Mouse (Mus musculus): ENCODE results near the gene Traf5.

Gene Traf5

DNA sequence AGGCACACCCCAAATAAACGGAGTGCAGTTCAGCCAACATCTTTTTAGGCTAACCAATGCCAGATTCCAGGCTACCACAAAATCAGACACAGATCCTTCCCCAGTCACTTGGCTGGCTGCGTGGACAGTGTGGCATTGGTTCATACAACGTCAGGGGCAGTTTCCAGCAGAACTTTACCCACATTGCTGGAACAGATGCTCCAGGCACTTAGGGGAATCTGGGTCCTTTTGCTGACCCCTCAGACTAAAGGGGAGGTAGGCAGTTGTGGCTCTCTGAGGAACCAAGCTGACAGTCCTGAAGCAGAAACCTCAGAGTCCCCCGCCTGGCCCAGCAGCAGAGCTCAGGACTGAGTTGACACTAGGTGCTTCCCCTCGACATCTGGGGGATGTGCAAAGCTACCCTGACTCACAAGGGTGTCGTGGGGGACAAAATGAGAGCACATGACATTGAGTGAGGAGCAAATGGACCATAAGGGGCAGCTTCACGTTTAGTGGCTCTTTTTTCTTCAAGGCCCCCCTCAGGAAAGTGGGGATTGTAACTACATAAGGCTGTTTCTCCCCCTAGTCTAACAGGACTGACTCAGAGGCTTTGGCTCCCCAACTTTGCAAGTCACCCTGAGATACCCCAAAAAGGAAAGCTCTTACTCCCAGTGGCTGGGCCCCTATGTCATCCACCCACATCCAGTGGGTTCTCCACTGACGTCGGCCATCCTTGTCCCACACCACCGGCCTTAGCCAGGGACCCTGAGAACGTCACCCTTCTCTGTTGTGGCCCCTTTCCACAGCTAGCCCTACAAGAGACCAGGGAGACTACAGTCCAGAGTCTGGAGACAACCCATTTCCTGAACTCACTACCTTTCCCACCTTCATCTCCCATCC, 1.4 kb downstream of the Traf5 start:
- DNase-seq: no peak

DNA sequence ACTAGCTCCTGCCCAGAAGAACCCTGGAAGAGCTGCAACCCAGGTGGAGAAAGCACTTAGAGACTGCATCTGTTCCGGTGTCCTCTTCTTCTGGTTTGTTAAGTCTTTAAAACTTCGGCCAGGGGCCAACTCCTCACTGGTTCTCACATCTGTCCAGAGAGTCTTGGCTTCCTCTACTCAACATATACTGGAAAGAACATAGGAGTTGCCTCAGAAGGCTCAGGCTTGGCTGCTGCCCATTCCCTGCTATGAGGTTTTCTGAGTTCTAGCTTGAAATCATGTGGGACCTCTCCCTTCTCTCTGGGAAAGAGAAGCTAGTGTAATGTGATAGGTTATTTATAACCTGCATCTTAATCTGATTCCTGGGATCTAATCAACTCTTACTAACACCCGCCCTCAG, 2.1 kb downstream of the Traf5 start:
- DNase-seq: no peak

DNA sequence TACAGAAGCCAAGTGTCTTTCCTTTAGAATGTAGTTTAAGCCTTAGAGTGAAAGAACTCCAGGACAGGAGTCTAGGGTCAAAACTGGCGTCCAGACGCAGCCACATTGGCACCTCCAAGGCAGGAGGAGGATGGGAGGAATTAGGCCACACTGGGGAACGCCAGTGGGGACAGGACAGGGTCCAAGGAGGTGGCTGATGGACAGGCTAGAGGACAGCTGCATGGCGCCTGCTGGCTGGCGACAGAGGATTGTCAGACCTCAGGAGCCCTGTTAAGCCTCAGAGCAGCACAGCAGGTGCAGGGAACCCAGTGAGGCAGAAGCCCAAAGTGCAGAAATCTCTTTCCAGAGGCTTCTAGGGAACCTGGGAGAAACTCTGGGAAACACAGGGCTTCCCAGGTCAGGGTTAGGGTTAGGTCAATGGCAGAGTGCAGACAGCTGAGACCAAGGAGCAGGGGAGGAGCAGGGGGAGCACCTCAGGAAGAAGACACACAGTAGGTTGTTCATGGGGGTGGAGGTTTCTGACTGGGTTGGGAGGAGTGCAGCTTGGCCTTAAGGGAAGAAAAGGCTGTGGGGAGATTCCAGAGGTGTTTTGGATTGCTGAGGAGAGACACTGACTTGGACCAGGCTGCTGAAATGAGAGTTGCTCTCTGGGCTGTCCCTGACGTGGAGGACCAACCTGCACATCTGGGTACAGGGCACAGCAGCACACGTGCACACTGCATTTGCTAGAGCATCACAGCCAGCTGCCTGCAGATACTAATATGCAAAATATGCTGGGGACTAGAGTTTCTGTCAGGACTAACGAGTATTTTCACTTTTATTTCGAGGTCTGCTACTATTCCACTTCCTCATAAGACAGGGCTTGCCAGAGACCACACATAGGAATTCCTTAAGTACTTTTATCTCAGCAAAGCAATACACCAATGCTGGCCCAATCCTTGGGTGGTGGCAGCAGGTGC, 2.9 kb downstream of the Traf5 start:
- DNase-seq: no peak

DNA sequence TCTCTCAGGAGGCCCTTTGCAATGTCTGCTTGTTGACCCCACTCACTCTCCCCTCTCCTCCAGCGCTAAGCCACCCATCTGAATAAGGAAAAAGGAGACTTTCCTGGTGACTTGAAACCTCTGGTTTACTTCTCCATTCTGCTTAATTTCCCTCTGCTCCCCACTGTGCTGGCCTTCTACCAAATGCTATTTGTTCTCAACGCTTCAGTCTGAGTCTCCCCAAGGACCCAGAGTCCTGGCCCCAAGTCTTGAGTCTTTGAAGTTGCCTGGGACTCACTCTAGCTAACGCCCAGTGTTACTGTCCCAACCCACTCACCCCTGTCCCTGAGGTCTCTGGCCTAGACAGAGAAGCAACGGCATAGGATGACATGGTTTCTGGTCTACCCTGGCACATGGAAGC, 4.3 kb downstream of the Traf5 start:
- DNase-seq: no peak

DNA sequence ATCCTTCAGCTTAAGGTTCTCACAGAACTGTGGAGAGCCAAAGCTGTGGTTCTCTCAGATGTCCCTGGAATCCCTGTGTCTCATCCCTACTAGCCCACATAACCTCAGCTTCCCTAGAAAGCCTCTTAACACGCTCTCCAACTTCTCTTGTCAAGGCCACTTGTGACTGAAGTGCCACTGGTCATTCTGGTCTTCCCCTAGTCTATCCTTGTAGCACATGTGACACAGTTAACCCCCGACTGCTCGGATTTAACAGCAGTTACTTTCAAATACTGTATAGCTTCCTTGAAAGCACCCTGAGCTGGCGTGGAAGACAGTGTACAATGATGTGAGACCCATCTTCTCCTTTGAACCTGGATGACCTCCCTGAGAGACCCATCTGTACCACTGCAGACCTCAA, 5.3 kb downstream of the Traf5 start:
- no peak for DNase-seq

DNA sequence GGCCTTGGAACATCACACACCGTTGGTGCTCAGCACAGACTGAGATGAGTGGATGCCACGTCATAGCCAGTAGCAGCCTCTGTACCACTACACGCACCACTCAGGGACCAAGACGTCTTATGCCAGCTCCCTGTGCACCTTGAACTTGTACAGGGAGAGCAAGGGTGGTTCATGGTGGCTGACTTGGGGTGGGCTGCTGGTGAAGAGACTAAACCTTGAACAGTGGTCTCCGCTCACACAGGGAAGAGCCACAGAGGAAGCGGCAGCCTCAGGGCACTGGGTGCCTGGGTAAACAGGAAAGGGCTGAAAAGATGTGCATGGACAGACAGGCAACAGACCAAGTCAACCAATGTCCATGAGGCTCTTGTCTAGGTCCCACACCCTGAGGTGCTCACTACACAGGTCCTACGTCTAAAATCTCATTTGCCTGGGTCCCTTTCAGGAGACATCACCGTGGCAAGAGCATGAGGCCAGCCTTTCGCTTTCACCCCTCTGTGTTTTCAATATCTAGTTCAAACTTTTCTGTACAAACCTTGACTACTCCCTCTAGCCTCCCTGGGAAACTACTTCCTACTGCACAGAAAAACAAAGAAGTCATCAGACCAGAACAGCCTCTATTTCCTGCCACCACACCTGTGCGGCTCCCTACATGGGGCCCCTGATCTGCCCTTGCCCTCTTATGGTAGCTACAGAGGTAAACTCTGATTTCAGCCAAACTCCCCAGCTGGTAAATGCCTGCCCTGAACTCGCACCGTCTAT, 5.9 kb downstream of the Traf5 start:
- no peak for DNase-seq

DNA sequence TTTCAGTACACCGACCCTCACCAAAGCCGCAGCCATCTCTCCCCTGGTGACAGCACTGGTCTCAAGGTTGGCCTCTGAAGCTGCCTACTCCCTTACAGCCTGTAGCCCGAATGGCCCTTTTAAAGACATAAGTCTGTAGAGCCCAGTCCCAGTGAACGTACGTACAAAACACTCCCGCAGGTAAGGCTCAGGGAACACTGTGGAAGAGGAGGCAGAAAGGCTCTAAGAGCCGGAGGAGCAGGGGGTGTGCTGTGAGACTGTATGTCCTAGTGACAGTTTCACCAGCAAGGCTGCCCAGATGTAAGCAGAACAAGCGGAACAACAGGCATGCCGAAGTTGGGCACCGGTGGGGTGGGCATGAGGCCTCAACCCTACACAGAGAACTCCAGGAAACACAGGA, 7.1 kb downstream of the Traf5 start:
- no peak for DNase-seq

DNA sequence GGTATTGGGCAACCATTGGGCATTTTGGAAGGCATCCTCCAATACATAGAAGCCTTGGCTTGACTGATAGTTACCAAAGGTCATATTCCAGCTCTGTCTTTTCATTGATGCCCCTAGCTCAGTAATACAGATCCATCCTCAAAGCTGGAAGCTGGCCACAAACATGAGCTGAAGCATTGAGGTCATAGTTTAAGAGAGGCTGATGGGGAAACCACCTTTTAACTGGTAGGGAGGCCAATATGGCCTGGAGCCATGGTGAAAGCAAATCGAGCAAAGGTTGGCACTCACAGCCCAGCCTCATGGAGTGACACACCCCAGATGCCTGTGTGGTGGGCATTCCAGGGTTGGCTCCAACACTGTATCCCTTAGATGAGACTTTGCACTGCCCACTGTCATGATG, 9.7 kb downstream of the Traf5 start:
- DNase-seq: no peak

DNA sequence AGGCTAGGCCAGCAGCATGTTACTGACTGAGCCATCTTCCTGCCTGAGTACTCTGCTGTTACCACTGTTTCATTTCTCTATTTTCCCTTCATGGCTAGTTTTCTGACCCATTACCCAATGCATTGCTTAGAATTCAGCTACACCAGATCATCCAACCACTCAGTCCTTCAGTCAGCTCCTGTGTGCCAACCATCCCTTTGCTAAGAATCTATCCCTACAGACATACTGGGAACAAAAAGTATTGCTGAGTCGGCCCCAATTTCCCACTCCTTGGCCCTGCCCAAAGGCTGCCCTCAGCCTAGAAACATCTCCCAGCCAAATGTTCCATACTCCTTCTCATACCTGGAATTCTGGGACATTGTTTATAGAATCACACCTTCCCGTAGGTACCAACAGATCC, 11.2 kb downstream of the Traf5 start:
- DNase-seq: no peak

DNA sequence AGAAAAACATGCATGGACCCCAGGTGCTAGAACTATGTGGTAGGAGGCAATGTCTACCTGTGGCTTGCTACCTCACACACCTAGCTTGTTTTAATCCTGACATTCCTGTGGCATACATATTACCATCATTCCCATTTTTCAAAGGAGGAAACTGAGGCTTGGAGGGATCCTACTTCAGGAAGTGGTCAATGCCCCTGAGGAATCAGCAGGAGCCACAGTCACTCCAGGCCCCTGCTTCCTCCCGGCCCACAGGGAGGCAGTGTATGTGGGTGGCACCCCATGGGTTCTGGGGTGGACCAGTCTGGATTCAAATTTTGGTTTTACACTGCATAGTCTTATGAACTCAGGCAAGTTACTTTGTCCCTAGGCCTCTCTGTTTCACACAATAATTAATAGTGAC, 13.2 kb downstream of the Traf5 start:
- DNase-seq: no peak

DNA sequence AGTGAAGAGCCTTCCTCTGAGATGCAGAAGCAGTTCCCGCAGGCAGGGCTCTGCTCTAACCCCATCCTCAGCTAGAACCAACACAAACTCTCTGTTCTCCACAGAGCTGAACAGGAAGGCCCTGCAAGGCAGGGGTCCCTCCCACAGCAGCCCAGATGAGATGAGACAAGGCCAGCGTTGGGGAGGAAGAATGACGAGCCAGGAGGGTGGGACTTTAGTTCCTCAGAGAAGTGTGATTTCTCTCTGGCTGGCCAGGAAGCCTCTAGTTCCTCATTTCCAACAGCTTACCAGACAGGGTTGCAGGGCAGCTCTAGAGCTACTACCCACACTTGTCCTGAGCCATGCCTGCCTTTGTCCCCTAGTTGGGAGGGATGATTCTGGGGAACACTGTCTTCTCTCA, 14.0 kb downstream of the Traf5 start:
- peak; percentile 39 to 44 for DNase-seq

DNA sequence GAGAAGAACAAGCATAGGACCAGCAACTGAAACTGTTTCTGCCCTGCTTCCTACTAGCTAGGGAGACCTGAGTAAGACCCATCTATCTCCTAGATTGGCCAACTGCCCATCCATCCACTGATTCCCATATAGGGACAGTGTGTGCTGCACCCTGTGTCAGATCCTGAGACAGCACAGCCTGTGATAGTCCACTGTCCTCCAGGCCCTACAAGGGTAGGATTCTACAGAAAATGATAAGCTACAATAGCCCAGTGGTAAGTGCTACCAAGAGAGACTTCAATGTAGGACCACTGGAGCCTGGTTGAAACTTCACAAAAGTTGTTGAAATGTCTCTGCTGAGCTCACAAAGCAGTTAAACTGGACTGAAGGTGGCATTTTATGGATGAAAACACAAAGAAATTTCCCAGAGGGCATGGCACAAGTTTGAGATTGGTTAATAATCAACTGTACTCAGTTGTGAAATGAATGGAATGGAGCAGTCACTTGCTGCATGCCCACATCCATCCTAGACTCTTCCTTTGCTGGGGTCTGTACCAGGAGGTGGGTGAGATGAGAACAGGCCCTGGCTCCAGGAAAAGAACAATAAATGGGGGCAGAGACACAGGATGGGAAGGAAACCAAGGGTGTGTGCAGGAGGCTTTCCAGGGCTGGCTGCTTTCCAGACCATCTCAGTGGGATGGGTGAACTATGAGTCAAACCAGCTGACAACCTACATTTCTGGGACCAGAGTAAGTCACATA, 15.4 kb downstream of the Traf5 start:
- peak; percentile 73 to 91 for DNase-seq

DNA sequence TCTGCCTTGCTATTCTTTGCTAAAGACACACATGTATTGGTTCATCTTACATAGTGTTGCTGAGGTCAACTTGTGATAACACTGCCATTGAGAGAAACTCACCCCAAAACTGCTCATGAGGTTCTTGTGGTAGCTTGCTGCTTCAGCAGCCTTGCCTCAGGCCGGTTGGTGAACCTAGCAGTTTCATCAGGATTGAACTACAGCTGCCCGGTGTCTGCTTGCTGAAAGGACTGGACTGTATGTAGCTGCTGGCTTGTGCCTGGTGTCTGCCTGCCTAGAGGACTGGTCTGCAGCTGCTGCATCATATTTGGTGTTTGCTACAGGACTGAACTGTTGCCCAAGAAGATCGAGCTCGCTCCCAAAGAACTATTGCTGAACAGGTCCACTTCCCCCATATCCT, 16.3 kb downstream of the Traf5 start:
- DNase-seq: no peak

DNA sequence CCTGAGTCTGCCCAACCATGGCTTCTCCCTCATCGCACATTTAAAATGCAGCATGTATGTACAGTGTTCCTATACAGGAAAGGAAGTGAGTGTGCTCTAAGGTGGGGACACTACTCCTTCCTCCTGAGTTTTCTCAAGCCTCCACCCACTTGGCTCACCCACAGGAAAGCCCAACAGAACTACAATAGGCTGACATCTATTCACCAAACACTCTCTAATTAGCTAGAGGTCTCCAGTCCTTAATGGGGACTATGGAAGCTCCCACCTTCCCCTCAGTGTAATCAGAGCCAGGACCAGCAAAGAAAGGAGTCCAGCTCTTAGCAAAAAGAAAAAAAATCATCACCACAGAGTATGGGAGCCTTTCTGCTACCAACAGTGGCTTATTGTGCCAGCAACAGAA, 17.5 kb downstream of the Traf5 start:
- DNase-seq: no peak

DNA sequence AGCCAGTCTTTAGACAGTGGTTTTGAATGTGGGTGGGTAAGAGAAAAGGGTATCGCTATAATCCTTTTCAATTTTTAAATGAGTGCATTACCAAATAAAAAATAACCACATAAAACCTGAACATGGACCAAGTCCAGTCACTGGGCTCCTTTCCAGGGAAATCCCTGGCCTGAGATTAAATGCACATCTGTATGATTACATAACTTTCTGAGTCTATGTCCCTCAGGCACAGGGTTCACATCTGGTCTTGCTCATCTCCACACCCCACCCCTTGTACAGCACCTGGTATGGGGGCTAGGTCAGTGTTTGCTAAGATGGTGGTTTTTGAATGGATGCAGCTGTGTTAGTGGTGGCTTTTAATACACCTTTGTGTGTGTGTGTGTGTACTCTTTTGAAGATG, 19.9 kb downstream of the Traf5 start:
- DNase-seq: no peak

DNA sequence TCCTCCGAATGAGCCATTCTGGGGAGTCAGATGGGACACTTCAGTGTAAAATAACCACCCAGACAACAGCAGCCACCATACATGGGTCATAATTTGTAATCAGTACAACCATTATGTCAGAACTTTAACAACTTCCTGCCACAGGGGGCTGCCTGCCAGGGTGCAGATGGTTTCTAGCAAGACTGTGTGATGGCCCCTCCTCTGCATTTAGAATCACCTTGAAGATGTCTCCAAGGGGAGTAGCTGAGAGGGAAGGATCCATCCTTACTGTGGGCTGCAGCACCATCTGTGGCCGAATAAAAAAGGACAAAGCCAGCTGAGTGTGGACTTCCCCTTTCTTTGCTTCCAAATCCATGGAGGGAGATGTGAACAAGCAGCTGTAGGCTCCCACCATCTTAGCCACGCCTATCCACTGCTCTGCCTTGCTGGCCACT, 21.7 kb downstream of the Traf5 start:
- no peak for DNase-seq

DNA sequence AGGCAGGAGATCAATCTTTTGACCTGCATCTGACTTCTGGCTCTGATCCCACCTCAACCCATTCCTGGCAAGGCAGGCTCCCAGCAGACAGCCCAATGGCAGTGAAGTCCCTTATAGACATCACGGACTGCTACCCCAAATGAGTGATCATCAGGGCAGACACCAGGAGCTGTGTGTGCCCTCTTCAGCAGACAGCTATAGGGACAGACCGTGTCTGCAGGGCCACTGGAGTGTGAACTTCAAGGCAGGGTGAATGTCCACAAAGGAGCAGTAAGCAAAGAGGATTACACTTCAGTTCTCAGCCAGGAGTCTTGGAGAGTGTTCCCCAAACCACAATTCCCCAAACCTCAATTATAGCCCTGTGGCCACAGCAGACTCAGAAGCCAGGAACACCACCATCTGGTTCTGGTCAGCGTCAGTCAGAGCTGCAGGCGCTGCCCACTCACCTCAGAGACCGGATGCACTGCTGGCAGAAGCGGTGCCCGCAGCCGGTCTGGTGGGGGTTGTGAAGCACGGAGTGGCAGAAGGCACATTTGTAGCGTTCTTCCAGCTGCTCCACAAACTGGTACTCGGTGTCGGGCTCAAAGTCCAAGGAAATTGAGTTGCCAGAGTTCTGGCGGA, 22.3 kb downstream of the Traf5 start:
- DNase-seq: peak; percentile 70 to 76

DNA sequence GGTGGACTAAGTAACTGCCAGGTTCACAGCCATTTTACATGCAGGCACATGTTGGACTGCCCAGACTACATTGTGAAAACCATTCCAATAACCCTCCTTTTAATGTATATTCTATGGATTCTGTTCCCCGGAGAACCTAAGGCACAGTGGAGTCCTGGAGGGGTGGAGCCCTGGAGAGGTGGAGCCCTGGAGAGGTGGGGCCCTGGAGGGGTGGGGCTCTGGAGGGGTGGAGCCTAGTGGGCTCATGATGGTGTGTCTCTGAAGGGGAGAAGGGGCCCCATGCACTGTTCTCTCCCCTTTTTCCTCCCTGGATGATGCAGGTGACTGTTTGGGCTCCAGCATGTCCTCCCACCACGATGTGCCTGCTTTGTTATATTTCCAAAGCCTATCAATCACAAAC, 24.2 kb downstream of the Traf5 start:
- no peak for DNase-seq

DNA sequence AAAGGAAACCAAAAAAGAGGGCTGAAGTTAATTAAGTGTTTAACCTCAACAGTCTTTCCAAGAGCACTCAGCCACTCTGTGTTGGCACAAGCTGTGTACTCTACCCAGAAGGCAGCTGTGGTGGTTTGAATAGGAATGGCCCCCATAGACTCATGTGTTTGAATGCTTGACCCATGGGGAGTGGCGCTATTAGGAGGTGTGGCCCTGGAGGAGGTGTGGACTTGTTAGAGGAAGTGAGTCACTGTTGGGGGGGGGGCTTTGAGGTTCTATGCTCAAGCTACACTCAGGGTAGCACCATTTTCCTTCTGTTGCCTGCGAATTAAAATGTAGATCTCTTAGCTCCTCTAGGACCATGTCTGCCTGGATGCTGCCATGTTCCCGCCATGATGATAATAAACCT, 25.4 kb downstream of the Traf5 start:
- no peak for DNase-seq

DNA sequence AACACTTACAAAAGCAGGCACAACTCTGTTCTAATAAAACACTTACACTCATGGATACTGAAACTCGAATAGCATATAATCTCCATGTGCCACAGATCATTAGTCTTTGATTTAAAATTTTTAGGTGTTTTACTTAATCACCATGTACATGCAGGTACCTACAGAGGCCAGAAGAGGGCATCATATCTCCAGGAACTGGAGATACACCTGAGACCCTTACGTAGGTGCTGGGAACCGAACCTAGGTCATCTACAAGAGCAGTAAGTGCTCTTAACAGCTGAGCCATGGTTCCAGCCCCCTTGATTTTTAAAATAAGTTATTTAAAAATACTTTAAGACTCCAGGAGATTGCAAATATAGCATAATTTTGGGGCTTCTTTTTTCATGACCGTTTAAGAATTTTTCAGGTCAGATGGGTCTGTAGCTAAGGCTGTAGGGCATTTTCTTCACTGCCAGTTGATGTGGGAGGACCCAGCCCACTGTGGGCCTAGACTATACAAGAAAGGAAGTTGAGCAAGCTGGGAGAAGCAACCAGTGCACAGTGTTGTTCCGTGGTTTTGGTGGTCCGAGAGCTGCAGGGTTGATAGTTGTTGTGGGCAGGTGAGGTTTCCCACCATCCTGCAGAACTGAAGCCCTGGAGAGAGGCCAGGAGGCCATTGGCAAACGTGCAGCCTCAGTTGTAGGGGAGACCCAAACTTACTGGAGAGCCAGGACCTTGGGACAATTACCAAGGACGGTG, 29.0 kb downstream of the Traf5 start:
- DNase-seq: no peak

DNA sequence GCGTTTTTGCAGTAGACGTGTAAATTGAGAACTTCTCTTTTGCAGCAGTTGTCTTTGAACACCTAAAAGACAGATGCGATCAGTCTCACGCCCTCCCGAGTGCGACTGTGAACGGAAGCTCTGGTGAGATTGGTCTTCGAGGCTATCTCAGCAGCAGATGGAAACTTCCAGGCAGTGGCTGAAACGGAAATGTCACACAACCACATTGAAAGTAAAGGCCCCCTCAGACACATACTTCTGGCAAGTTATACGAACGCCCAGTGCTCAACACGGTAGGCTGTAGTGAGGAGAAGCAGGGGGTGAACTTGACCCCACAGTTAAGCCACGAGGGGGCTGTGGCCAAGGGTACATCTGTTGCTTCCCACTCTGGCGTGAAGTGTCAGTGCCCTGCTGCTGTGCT, 29.7 kb downstream of the Traf5 start:
- no peak for DNase-seq
